Mouse (Mus musculus) CH12.LX (cell line): ENCODE measurements around the gene Cbr2. TPM values are rescaled to one million over a fixed set of nuclear protein-coding genes. Genes with fewer than 3 reads are reported as not detected.

ENCODE experiments used
- DNase-seq: peaks from one replicate; pipeline ENCODE4 v3.0.0-alpha.2; 2013; ENCODE audit errors: extremely low read depth
- H3K27ac ChIP-seq: 2 replicates; pipeline ENCODE4 v1.5.1; 2012; ENCODE audit warnings: low read depth, mild to moderate bottlenecking, control low read depth, moderate library complexity; ENCODE audit not compliant: insufficient read depth
- H3K27me3 ChIP-seq: replicated peaks from 2 replicates; pipeline ENCODE3; 2012; ENCODE audit warnings: inconsistent platforms
- H3K36me3 ChIP-seq, 2 experiments: replicated peaks in 1 of 2; 2 replicates each; pipeline versions ENCODE3 to v1.6.1; 2012; ENCODE audit warnings: inconsistent platforms in 1 of 2, low read length in 1 of 2, mild to moderate bottlenecking in 1 of 2, mixed read lengths in 1 of 2, moderate library complexity in 1 of 2; ENCODE audit not compliant: control insufficient read depth in 1 of 2, insufficient read depth in 1 of 2
- H3K4me1 ChIP-seq, 2 experiments: 2 replicates each; pipeline ENCODE4 v1.6.1; 2012; ENCODE audit warnings: inconsistent platforms in 1 of 2, moderate library complexity in 1 of 2; ENCODE audit not compliant: insufficient read depth in 2 of 2, control insufficient read depth in 1 of 2
- H3K4me2 ChIP-seq: 2 replicates; pipeline ENCODE4 v1.6.1; 2012; ENCODE audit warnings: low read depth, mild to moderate bottlenecking, control low read depth; ENCODE audit not compliant: poor library complexity, insufficient read depth, severe bottlenecking
- H3K4me3 ChIP-seq, 3 experiments: fragments of 150-350 bp in 1 of 3; sonication (generic) in 1 of 3; replicated peaks in 1 of 3; 2 replicates each; pipeline versions ENCODE3 to v1.5.1; 2011 to 2012; ENCODE audit warnings: low read depth in 2 of 3, low read length in 2 of 3, mild to moderate bottlenecking in 2 of 3, moderate library complexity in 2 of 3, control low read depth in 1 of 3, improper control_type of control experiment in 1 of 3, inconsistent platforms in 1 of 3, mixed read lengths in 1 of 3; ENCODE audit not compliant: poor library complexity in 1 of 3
- H3K79me2 ChIP-seq: replicated peaks from 2 replicates; pipeline ENCODE4 v1.6.1; 2012; ENCODE audit warnings: mild to moderate bottlenecking, moderate library complexity; ENCODE audit not compliant: control insufficient read depth, poor library complexity, insufficient read depth, severe bottlenecking; ENCODE audit errors: extremely low read depth
- H3K9ac ChIP-seq: 2 replicates; pipeline ENCODE4 v1.6.1; 2012; ENCODE audit warnings: low read depth, mild to moderate bottlenecking, control low read depth, moderate library complexity; ENCODE audit not compliant: insufficient read depth
- H3K9me3 ChIP-seq: replicated peaks from 2 replicates; pipeline ENCODE3; 2012; ENCODE audit warnings: low read length, inconsistent platforms, mixed read lengths
- CHD2 ChIP-seq: IDR thresholded peaks from 2 replicates; pipeline ENCODE4 v1.6.1; 2011; ENCODE audit warnings: low read length, improper control_type of control experiment
- ETS1 ChIP-seq: conservative IDR thresholded peaks from 2 replicates; pipeline ENCODE4 v1.6.1; 2012; ENCODE audit warnings: low read depth, mild to moderate bottlenecking, inconsistent platforms, low read length, improper control_type of control experiment, moderate library complexity
- HCFC1 ChIP-seq: IDR thresholded peaks from 2 replicates; pipeline ENCODE4 v1.6.1; 2012; ENCODE audit warnings: low read depth, mild to moderate bottlenecking, inconsistent platforms, low read length, improper control_type of control experiment
- IRF4 ChIP-seq: IDR thresholded peaks from 2 replicates; pipeline ENCODE4 v1.6.1; 2014; ENCODE audit warnings: low read depth, mild to moderate bottlenecking, inconsistent platforms, low read length, improper control_type of control experiment
- JUN ChIP-seq: IDR thresholded peaks from 2 replicates; pipeline ENCODE4 v1.6.1; 2011; ENCODE audit warnings: low read depth, mild to moderate bottlenecking, low read length, improper control_type of control experiment, moderate library complexity; ENCODE audit not compliant: insufficient read depth
- JUND ChIP-seq: conservative IDR thresholded peaks from 2 replicates; pipeline ENCODE4 v1.6.1; 2011; ENCODE audit warnings: low read depth, low read length, improper control_type of control experiment
- MAFK ChIP-seq: IDR thresholded peaks from 2 replicates; pipeline ENCODE4 v1.6.1; 2011; ENCODE audit warnings: low read length, improper control_type of control experiment; ENCODE audit not compliant: insufficient replicate concordance
- MEF2A ChIP-seq: IDR thresholded peaks from 2 replicates; pipeline ENCODE4 v1.6.1; 2014; ENCODE audit warnings: low read depth, mild to moderate bottlenecking, inconsistent platforms, low read length, improper control_type of control experiment, borderline replicate concordance
- NRF1 ChIP-seq: IDR thresholded peaks from 2 replicates; pipeline ENCODE4 v1.6.1; 2014; ENCODE audit warnings: low read depth, mild to moderate bottlenecking, inconsistent platforms, low read length, improper control_type of control experiment, moderate library complexity
- PAX5 ChIP-seq: IDR thresholded peaks from 2 replicates; pipeline ENCODE4 v1.6.1; 2012; ENCODE audit warnings: low read length, inconsistent platforms, mixed read lengths
- POLR2A ChIP-seq: IDR thresholded peaks from 2 replicates; pipeline ENCODE4 v1.6.1; 2011; ENCODE audit warnings: low read depth, mild to moderate bottlenecking, improper control_type of control experiment, low read length
- RAD21 ChIP-seq: IDR thresholded peaks from 2 replicates; pipeline ENCODE4 v1.6.1; 2011; ENCODE audit warnings: low read depth, mild to moderate bottlenecking, low read length, improper control_type of control experiment, moderate library complexity
- RCOR1 ChIP-seq: conservative IDR thresholded peaks from 2 replicates; pipeline ENCODE4 v1.6.1; 2012; ENCODE audit warnings: low read depth, mild to moderate bottlenecking, inconsistent platforms, low read length, improper control_type of control experiment
- SIN3A ChIP-seq: IDR thresholded peaks from 2 replicates; pipeline ENCODE4 v1.6.1; 2012; ENCODE audit warnings: low read length, improper control_type of control experiment, inconsistent platforms
- USF2 ChIP-seq: conservative IDR thresholded peaks from 2 replicates; pipeline ENCODE4 v1.6.1; 2011; ENCODE audit warnings: low read depth, low read length, improper control_type of control experiment
- ZMIZ1 ChIP-seq: IDR thresholded peaks from 2 replicates; pipeline ENCODE4 v1.6.1; 2012; ENCODE audit warnings: low read depth, mild to moderate bottlenecking, inconsistent platforms, low read length, improper control_type of control experiment
- dilution Hi-C: fragments of 300-500 bp; cut with MboI; formaldehyde crosslinking; loops from 2 replicates; pipeline ENCODE4 v1.14.3; 2020; ENCODE audit warnings: low sequenced_read_pairs; ENCODE audit not compliant: extremely low pct_unique_long_range_greater_than_20kb, extremely low pct_ligation_motif_present
- in situ Hi-C: fragments of 300-500 bp; cut with MboI; formaldehyde crosslinking; loops from 3 replicates; pipeline ENCODE4 v1.14.3; 2019; ENCODE audit warnings: low sequenced_read_pairs, low pct_ligation_motif_present, low pct_unique_long_range_greater_than_20kb, mixed read lengths
- polyA plus RNA-seq: library from polyadenylated mRNA; unstranded; fragments of >175 nt; gene quantifications from 2 replicates; pipeline ENCODE4 v1.2.1, GENCODE M21; 2012; ENCODE audit warnings: low read depth; ENCODE audit not compliant: insufficient read length
- total RNA-seq, 2 experiments: library from RNA; depleted of rRNA; stranded (reverse); fragments of 300-350 nt in 1 of 2; fragments of >200 nt in 1 of 2; gene quantifications; 2 replicates each; pipeline ENCODE4 v1.2.3; 2012 to 2014

Cbr2 gene
- total and polyA plus RNA-seq, 3 experiments: 0.21 TPM; not detected in 2

GRCm38 (mm10) chr11:120686650-120687272 lies 45.2 kb downstream of the Cbr2 start:
- H3K36me3 ChIP-seq: peaks cover 45 to 90% of the 10 kb centered on the region in 2 experiments

GRCm38 (mm10) chr11:120684660-120685059 lies 47.3 kb downstream of the Cbr2 start:
- H3K27ac ChIP-seq: no peak overlapping the region
- H3K4me1 ChIP-seq: no peaks in the 10 kb centered on the region
- no peak overlapping the region for H3K4me2 ChIP-seq
- no peaks in the 10 kb centered on the region for H3K79me2 ChIP-seq
- in situ Hi-C loops: loop anchor here (10.0 kb wide), 1 partner anchor 60 kb away; the partner anchor contains the start of gene Sirt7
- dilution Hi-C loops: no loop called here
- no peak for TF ChIP-seq RAD21
- no peak for TF ChIP-seq RCOR1
- TF ChIP-seq POLR2A: no peak
- TF ChIP-seq MAFK: no peak
- no peak overlapping the region for H3K4me3 ChIP-seq
- no peak for DNase-seq
- H3K9me3 ChIP-seq: no peaks in the 10 kb centered on the region
- H3K9ac ChIP-seq: no peak overlapping the region
- H3K27me3 ChIP-seq: no peaks in the 10 kb centered on the region
- H3K36me3 ChIP-seq: peaks cover 50 to 93% of the 10 kb centered on the region in 2 experiments

More at GRCm38 (mm10) chr11:120686650-120687272, 45.2 kb downstream of the Cbr2 start:
- no peaks in the 10 kb centered on the region for H3K27me3 ChIP-seq
- in situ Hi-C loops: loop anchor here (10.0 kb wide), 1 partner anchor 62 kb away; the partner anchor contains the start of gene Sirt7
- DNase-seq: no peak
- no peak overlapping the region for H3K27ac ChIP-seq
- TF ChIP-seq PAX5: no peak
- no peak for TF ChIP-seq ZMIZ1
- no peak for TF ChIP-seq JUN
- no peak for TF ChIP-seq RCOR1
- TF ChIP-seq RAD21: no peak
- no peak for TF ChIP-seq JUND
- no peak for TF ChIP-seq USF2
- no peak for TF ChIP-seq CHD2
- TF ChIP-seq NRF1: no peak
- TF ChIP-seq ETS1: no peak
- TF ChIP-seq SIN3A: no peak
- TF ChIP-seq MEF2A: no peak
- TF ChIP-seq HCFC1: no peak
- TF ChIP-seq IRF4: no peak
- H3K4me1 ChIP-seq: no peaks in the 10 kb centered on the region
- no peaks in the 10 kb centered on the region for H3K79me2 ChIP-seq
- no peak overlapping the region for H3K4me2 ChIP-seq
- dilution Hi-C loops: no loop called here
- no peak overlapping the region for H3K9ac ChIP-seq
- H3K9me3 ChIP-seq: no peaks in the 10 kb centered on the region
- no peak overlapping the region for H3K4me3 ChIP-seq
